Mouse (Mus musculus) E14TG2a.4 (cell line): ENCODE results near the gene Kcnn3.

Experiments
- CTCF ChIP-seq: conservative IDR thresholded peaks from 2 replicates; pipeline ENCODE4 v1.5.1; 2014; ENCODE audit warnings: low read length
- NANOG ChIP-seq: IDR thresholded peaks from 2 replicates; pipeline ENCODE4 v1.6.1; 2014; ENCODE audit warnings: borderline replicate concordance, low read length, mixed read lengths

GRCm38 (mm10) chr3:89646813-89647255 lies 126.9 kb downstream of the Kcnn3 start:
- TF ChIP-seq CTCF, result no peak
- no peak for TF ChIP-seq NANOG
